Mouse (Mus musculus) intestine, embryonic 16.5 days (tissue): ENCODE results near the gene Mthfd1l. TPM values are rescaled to one million over a fixed set of nuclear protein-coding genes. Genes with fewer than 3 reads are reported as not detected.

Experiments
- ATAC-seq: fragments of 200-750 bp; cut with Nextera tagmentation; 2 replicates; pipeline ENCODE4 v1.8.0; 2017; ENCODE audit warnings: moderate TSS enrichment, moderate library complexity
- H3K27ac ChIP-seq: fragments of 300-500 bp; sonication (generic); 2 replicates; pipeline ENCODE4 v1.5.1; 2014; ENCODE audit warnings: mild to moderate bottlenecking, low read length
- H3K27me3 ChIP-seq: fragments of 300-500 bp; sonication (generic); replicated peaks from 2 replicates; pipeline ENCODE4 v1.6.1; 2014; ENCODE audit warnings: low read length, control low read depth, mixed read lengths; ENCODE audit not compliant: control insufficient read depth, insufficient read depth
- H3K36me3 ChIP-seq: fragments of 300-500 bp; sonication (generic); 2 replicates; pipeline ENCODE4 v1.6.1; 2014; ENCODE audit warnings: low read length, control low read depth; ENCODE audit not compliant: control insufficient read depth, insufficient read depth
- H3K4me1 ChIP-seq: fragments of 300-500 bp; sonication (generic); 2 replicates; pipeline ENCODE4 v1.6.1; 2014; ENCODE audit warnings: low read length, control low read depth, mixed read lengths; ENCODE audit not compliant: control insufficient read depth, insufficient read depth
- H3K4me2 ChIP-seq: fragments of 300-500 bp; sonication (generic); 2 replicates; pipeline ENCODE4 v1.6.1; 2014; ENCODE audit warnings: low read depth, low read length, control low read depth
- H3K4me3 ChIP-seq: fragments of 300-500 bp; sonication (generic); 2 replicates; pipeline ENCODE4 v1.5.1; 2014; ENCODE audit warnings: mild to moderate bottlenecking, low read length
- H3K9ac ChIP-seq: fragments of 300-500 bp; sonication (generic); 2 replicates; pipeline ENCODE4 v1.6.1; 2014; ENCODE audit warnings: low read depth, low read length
- H3K9me3 ChIP-seq: fragments of 300-500 bp; sonication (generic); 2 replicates; pipeline ENCODE4 v1.6.1; 2016; ENCODE audit warnings: low read length, control low read depth; ENCODE audit not compliant: control insufficient read depth
- WGBS: fragments of 180-500 bp; shearing (Covaris S2); extraction: QIAGEN DNeasy Blood & Tissue Kit; methylation state at CpG from one replicate; pipeline ENCODE4 v1.1.7; 2014; 5-methylcytosine and 5-hydroxymethylcytosine counted together
- polyA plus RNA-seq: library from polyadenylated mRNA; unstranded; fragments of >200 nt; fragmentation: Nextera tagmentation; extraction: Ambion mirVana; gene quantifications from 2 replicates; pipeline ENCODE4 v1.2.1, GENCODE M21; 2015

Mthfd1l gene
- polyA plus RNA-seq, 1 experiment from 2014 or later = 18.4 TPM

GRCm38 (mm10) chr10:3996170-3996876 is 23.4 kb downstream of the Mthfd1l start:
- Histone ChIP-seq H3K4me1 (no peaks in the 10 kb centered on the region), H3K27me3 (no peaks in the 10 kb centered on the region), H3K9me3 (no peaks in the 10 kb centered on the region), H3K4me2 (no peak overlapping the region), H3K4me3 (no peak overlapping the region), H3K9ac (no peak overlapping the region), H3K36me3 (peaks cover 2% of the 10 kb centered on the region; the same call in 1 of the 2 replicates), H3K27ac (no peak overlapping the region; the same call in 1 of the 2 replicates)
- ATAC-seq = peak; percentile 49; the same call in 1 of the 2 replicates
- WGBS = 48% methylated on average over 15 of the region's 15 CpGs

GRCm38 (mm10) chr10:3997851-3998426 is 25.0 kb downstream of the Mthfd1l start:
- Histone ChIP-seq H3K27ac (no peak overlapping the region), H3K4me1 (no peaks in the 10 kb centered on the region), H3K9me3 (no peaks in the 10 kb centered on the region), H3K36me3 (no peaks in the 10 kb centered on the region; the same call in 1 of the 2 replicates), H3K4me3 (no peak overlapping the region), H3K4me2 (no peak overlapping the region), H3K9ac (no peak overlapping the region), H3K27me3 (no peaks in the 10 kb centered on the region)
- WGBS = 82% methylated on average over 7 of the region's 7 CpGs
- no peak for ATAC-seq

- WGBS = 85% methylated on average over 5 of the region's 5 CpGs
Measured at GRCm38 (mm10) chr10:4002711-4003110, 29.8 kb downstream of the Mthfd1l start.

DNA sequence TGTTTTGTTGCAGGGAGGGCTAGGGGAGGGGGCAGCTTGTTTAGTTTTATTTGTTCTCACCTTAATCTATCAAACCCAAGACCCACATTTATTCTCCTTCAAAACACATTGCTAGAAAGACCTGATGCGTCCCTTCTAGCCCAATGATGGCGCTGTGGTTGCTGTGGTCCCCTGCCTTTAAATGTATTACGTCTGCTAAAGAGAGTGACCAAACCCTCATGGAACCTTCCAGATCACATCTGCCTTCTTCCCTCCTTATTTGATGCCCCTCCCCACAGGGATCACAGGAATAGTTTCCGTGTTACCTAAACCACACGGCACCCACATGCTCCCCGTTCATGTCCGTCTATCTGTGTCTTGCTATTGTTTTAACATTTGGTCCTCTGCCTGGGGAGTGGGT is 32.3 kb downstream of the Mthfd1l start:
- Histone ChIP-seq H3K4me3 (no peak overlapping the region), H3K9me3 (no peaks in the 10 kb centered on the region), H3K4me2 (no peak overlapping the region), H3K36me3 (no peaks in the 10 kb centered on the region), H3K4me1 (0 out of 2 replicates have a peak, but pooled peaks cover 3% of the 10 kb centered on the region), H3K27ac (peak overlapping the region; percentile 21), H3K9ac (no peak overlapping the region), H3K27me3 (no peaks in the 10 kb centered on the region)
- 74% methylated on average over 7 of the region's 7 CpGs for WGBS
- no peak for ATAC-seq

More at GRCm38 (mm10) chr10:4002711-4003110, 29.8 kb downstream of the Mthfd1l start:
- Histone ChIP-seq H3K4me3 (no peak overlapping the region), H3K27ac (no peak overlapping the region), H3K4me2 (no peak overlapping the region), H3K9ac (no peak overlapping the region), H3K27me3 (no peaks in the 10 kb centered on the region), H3K9me3 (no peaks in the 10 kb centered on the region), H3K4me1 (0 out of 2 replicates have a peak, but pooled peaks cover 3% of the 10 kb centered on the region), H3K36me3 (no peaks in the 10 kb centered on the region; the same call in 1 of the 2 replicates)
- no peak for ATAC-seq

- Histone ChIP-seq H3K4me1 (0 out of 2 replicates have a peak, but pooled peaks cover 3% of the 10 kb centered on the region), H3K36me3 (no peaks in the 10 kb centered on the region), H3K27ac (peak overlapping the region; percentile 67), H3K9ac (no peak overlapping the region), H3K4me3 (no peak overlapping the region), H3K27me3 (no peaks in the 10 kb centered on the region), H3K4me2 (no peak overlapping the region), H3K9me3 (no peaks in the 10 kb centered on the region)
- 31% methylated on average over 7 of the region's 7 CpGs for whole genome bisulfite sequencing
- ATAC-seq = peak; percentile 94
Measured at GRCm38 (mm10) chr10:4006296-4007015, 33.5 kb downstream of the Mthfd1l start.

- H3K4me1 ChIP-seq = peaks cover 3% of the 10 kb centered on the region; the same call in 1 of the 2 replicates
- H3K27me3 ChIP-seq = no peaks in the 10 kb centered on the region
- no peak overlapping the region for H3K4me3 ChIP-seq
- no peaks in the 10 kb centered on the region for H3K9me3 ChIP-seq
- no peak for ATAC-seq
- no peak overlapping the region for H3K9ac ChIP-seq
- H3K4me2 ChIP-seq = no peak overlapping the region
- H3K27ac ChIP-seq = no peak overlapping the region
- WGBS = 83% methylated on average over 14 of the region's 14 CpGs
- peaks cover 7% of the 10 kb centered on the region for H3K36me3 ChIP-seq
Measured at GRCm38 (mm10) chr10:4022628-4023303, 49.8 kb downstream of the Mthfd1l start.

DNA sequence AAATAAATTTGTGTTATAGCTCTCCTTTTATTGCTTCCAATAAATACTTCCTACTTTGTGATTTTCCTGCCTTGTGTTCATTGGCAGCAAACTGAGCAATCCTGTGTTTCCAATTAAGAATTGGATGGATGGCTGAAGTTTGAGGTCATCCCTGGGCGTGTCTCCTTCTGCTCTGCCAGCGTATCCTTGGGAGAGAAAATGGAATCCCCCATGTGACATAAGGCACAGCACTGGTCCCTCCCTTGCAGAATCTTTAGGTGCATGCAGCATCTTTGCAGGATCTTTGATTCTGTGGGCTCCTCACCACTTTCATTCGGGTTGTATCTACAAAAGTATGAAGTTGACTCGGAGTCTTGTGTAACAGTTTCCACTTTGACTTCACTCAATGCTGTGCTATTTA is 53.7 kb downstream of the Mthfd1l start:
- ATAC-seq = no peak
- H3K4me1 ChIP-seq = peaks cover 9% of the 10 kb centered on the region
- H3K9ac ChIP-seq = no peak overlapping the region
- no peak overlapping the region for H3K4me2 ChIP-seq
- no peaks in the 10 kb centered on the region for H3K9me3 ChIP-seq
- no peaks in the 10 kb centered on the region for H3K27me3 ChIP-seq
- WGBS = 84% methylated on average over 4 of the region's 4 CpGs
- H3K36me3 ChIP-seq = no peaks in the 10 kb centered on the region
- H3K4me3 ChIP-seq = no peak overlapping the region
- no peak overlapping the region for H3K27ac ChIP-seq

- ATAC-seq = peak; percentile 23; the same call in 1 of the 2 replicates
- H3K4me2 ChIP-seq = no peak overlapping the region
- no peak overlapping the region for H3K4me3 ChIP-seq
- H3K27me3 ChIP-seq = no peaks in the 10 kb centered on the region
- H3K9me3 ChIP-seq = no peaks in the 10 kb centered on the region
- 28% methylated on average over 4 of the region's 4 CpGs for WGBS
- peaks cover 9% of the 10 kb centered on the region for H3K4me1 ChIP-seq
- no peak overlapping the region for H3K9ac ChIP-seq
- H3K27ac ChIP-seq = no peak overlapping the region
- no peaks in the 10 kb centered on the region for H3K36me3 ChIP-seq
Measured at GRCm38 (mm10) chr10:4027466-4027865, 54.5 kb downstream of the Mthfd1l start.
